23 mouse cellular contexts compared by ENCODE assay signal in the genomic region with DNA sequence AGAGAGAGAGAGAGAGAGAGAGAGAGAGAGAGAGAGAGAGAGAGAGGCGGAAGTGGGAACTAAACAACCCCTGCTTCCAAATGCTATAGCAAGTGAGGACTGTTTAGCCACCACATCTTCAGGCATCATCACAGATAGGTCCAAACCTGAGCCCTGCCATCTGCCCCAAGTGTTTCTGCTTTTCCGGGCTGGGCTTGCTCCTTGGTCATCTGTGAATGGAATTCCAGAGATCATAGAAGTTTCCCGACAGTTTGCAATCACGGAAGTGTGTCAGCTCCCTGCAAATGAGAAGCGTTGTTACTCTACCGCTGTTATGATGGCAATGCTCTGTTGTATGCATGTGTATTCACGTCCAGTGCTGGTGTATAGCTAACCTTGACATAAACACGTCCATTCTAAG.
A peak's percentile ranks its signal among the peaks of the same experiment; 100 is the strongest.
DNase-seq lines count a peak whose midpoint lies in the region; ATAC-seq lines count a peak whose summit lies in the region.
"Had no signal": no experiment of that assay in that cellular context is flagged by ENCODE, and none has a peak within 500 bp of the region (broad histone marks: within the 10 kb centered on the region; RNA-seq: fewer than 3 reads in every experiment).

No protein-coding gene starts in this region.

- 28% methylated on average over 8 of the region's 8 CpGs for WGBS in liver, embryonic 15.5 days (ENCODE audit: insufficient replicate concordance)
- 53% methylated on average over 8 of the region's 8 CpGs for WGBS in liver, embryonic 12.5 days (ENCODE audit: insufficient replicate concordance)

- H3K27me3 ChIP-seq in liver, embryonic 15.5 days: no peaks in the 10 kb centered on the region
- no peaks in the 10 kb centered on the region for H3K27me3 ChIP-seq in liver, embryonic 12.5 days (replicated peaks)
- H3K27me3 ChIP-seq: embryonic facial prominence, embryonic 15.5 days; Patski had no signal

- 0 out of 2 replicates have a peak overlapping the region, but pooled peaks have one; percentile 14 for H3K27ac ChIP-seq in liver, embryonic 15.5 days (replicated peaks)
- no peak overlapping the region for H3K27ac ChIP-seq in liver, embryonic 12.5 days
- H3K27ac ChIP-seq: embryonic facial prominence, embryonic 15.5 days; heart, embryonic 10.5 days; hindbrain, postnatal 0 days; kidney, postnatal 0 days; layer of hippocampus, adult 2 months had no signal

- no peak overlapping the region for H3K9ac ChIP-seq in liver, embryonic 15.5 days
- no peak overlapping the region for H3K9ac ChIP-seq in liver, embryonic 12.5 days
- H3K9ac ChIP-seq: embryonic facial prominence, embryonic 15.5 days had no signal

- peak; percentile 77 for DNase-seq in thymus, postnatal 0 days (ENCODE audit: low spot score)
- no peak for DNase-seq in kidney, postnatal 14 days
- DNase-seq: adrenal gland, postnatal 10 days; cerebellum, adult 11-12 months; cerebellum, postnatal 14 days; gastrocnemius, postnatal 36 days; kidney, adult 11 months; left cerebral cortex, postnatal 4 days; lung, postnatal 10 days; right cerebral cortex, postnatal 4 days had no signal

- ATAC-seq in liver, embryonic 15.5 days (ENCODE audit: insufficient read depth): no peak
- ATAC-seq in liver, embryonic 12.5 days: no peak
- ATAC-seq in CD4-positive, CD25-positive, alpha-beta regulatory T cell, adult 4 months: peak; percentile 46
- ATAC-seq in megakaryocyte, adult 5-6 weeks (ENCODE audit: poor library complexity, severe bottlenecking): peak; percentile 57
- no peak for ATAC-seq in cerebellum, adult (ENCODE audit: insufficient number of reproducible peaks, low FRiP score, low TSS enrichment)
- no peak for ATAC-seq in inflammation-experienced regulatory T-cells, adult 6 months
- ATAC-seq: forebrain, embryonic 16.5 days; hindbrain, postnatal 0 days; Patski had no signal

- no peak overlapping the region for H3K4me3 ChIP-seq in liver, embryonic 15.5 days (replicated peaks)
- no peak overlapping the region for H3K4me3 ChIP-seq in liver, embryonic 12.5 days
- H3K4me3 ChIP-seq: embryonic facial prominence, embryonic 15.5 days; heart, embryonic 10.5 days; layer of hippocampus, adult 2 months had no signal

- no peaks in the 10 kb centered on the region for H3K9me3 ChIP-seq in liver, embryonic 15.5 days (replicated peaks)
- no peaks in the 10 kb centered on the region for H3K9me3 ChIP-seq in liver, embryonic 12.5 days (replicated peaks)
- H3K9me3 ChIP-seq: embryonic facial prominence, embryonic 15.5 days; heart, embryonic 10.5 days had no signal

- peak overlapping the region; percentile 30 for H3K4me2 ChIP-seq in liver, embryonic 15.5 days
- H3K4me2 ChIP-seq in liver, embryonic 12.5 days: no peak overlapping the region
- H3K4me2 ChIP-seq: embryonic facial prominence, embryonic 15.5 days had no signal

- H3K4me1 ChIP-seq in liver, embryonic 15.5 days (replicated peaks): no peaks in the 10 kb centered on the region
- no peaks in the 10 kb centered on the region for H3K4me1 ChIP-seq in liver, embryonic 12.5 days
- H3K4me1 ChIP-seq: embryonic facial prominence, embryonic 15.5 days had no signal

- no peaks in the 10 kb centered on the region for H3K36me3 ChIP-seq in liver, embryonic 15.5 days (replicated peaks)
- no peaks in the 10 kb centered on the region for H3K36me3 ChIP-seq in liver, embryonic 12.5 days
- H3K36me3 ChIP-seq: embryonic facial prominence, embryonic 15.5 days; heart, embryonic 10.5 days had no signal

Comparison
In these comparisons a context has a peak if more than half of its experiments do, and no peak if none do; other contexts are left out.
1. ATAC-seq: peak in CD4-positive, CD25-positive, alpha-beta regulatory T cell, adult 4 months (single experiment) and megakaryocyte, adult 5-6 weeks (single experiment); none in liver, embryonic 15.5 days (single experiment), liver, embryonic 12.5 days (single experiment), cerebellum, adult (single experiment) and inflammation-experienced regulatory T-cells, adult 6 months (single experiment).